Mouse (Mus musculus): ENCODE results near the gene Per2. TPM values are rescaled to one million over a fixed set of nuclear protein-coding genes. Genes with fewer than 3 reads are reported as not detected.

The Per2 gene
- polyA plus RNA-seq, 1 experiment from 2014 or later: 3.1 TPM

- no peaks in the 10 kb centered on the region for H3K9me3 ChIP-seq
- peaks cover 26% of the 10 kb centered on the region for H3K4me1 ChIP-seq
- H3K36me3 ChIP-seq: peaks cover 96% of the 10 kb centered on the region
- no peak overlapping the region for H3K27ac ChIP-seq (replicated peaks)
- 58% methylated on average over 7 of the region's 7 CpGs for WGBS
- no peak overlapping the region for H3K4me2 ChIP-seq
- no peak overlapping the region for H3K9ac ChIP-seq
- H3K27me3 ChIP-seq (replicated peaks): no peaks in the 10 kb centered on the region
- ATAC-seq (ENCODE audit: extremely low read depth, insufficient number of reproducible peaks, low FRiP score, low TSS enrichment): no peak
- no peak overlapping the region for H3K4me3 ChIP-seq
Observed at GRCm38 (mm10) chr1:91380453-91381090, 78.6 kb downstream of the Per2 start.

GRCm38 (mm10) chr1:91373414-91373835, 85.7 kb downstream of the Per2 start:
- ATAC-seq (ENCODE audit: extremely low read depth, insufficient number of reproducible peaks, low FRiP score, low TSS enrichment): no peak
- WGBS: 82% methylated on average over 6 of the region's 6 CpGs
- H3K36me3 ChIP-seq: peaks cover 90% of the 10 kb centered on the region

GRCm38 (mm10) chr1:91370055-91370454, 89.1 kb downstream of the Per2 start:
- no peak overlapping the region for H3K4me2 ChIP-seq
- 81% methylated on average over 23 of the region's 23 CpGs for WGBS
- peaks cover 9% of the 10 kb centered on the region; the same call in 1 of the 2 replicates for H3K27me3 ChIP-seq (replicated peaks)
- H3K4me1 ChIP-seq: peaks cover 11% of the 10 kb centered on the region
- H3K9ac ChIP-seq: no peak overlapping the region
- H3K36me3 ChIP-seq: peaks cover 56% of the 10 kb centered on the region
- no peak overlapping the region for H3K4me3 ChIP-seq
- no peak for ATAC-seq (ENCODE audit: extremely low read depth, insufficient number of reproducible peaks, low FRiP score, low TSS enrichment)
- no peaks in the 10 kb centered on the region for H3K9me3 ChIP-seq
- H3K27ac ChIP-seq (replicated peaks): no peak overlapping the region

More at GRCm38 (mm10) chr1:91373414-91373835, 85.7 kb downstream of the Per2 start:
- Histone ChIP-seq H3K9me3 (no peaks in the 10 kb centered on the region), H3K4me3 (no peak overlapping the region), H3K27ac (replicated peaks) (no peak overlapping the region), H3K27me3 (replicated peaks) (no peaks in the 10 kb centered on the region), H3K9ac (no peak overlapping the region), H3K4me1 (peaks cover 11% of the 10 kb centered on the region), H3K4me2 (no peak overlapping the region)

GRCm38 (mm10) chr1:91369408-91369807, 89.7 kb downstream of the Per2 start:
- Histone ChIP-seq H3K9ac (no peak overlapping the region), H3K27me3 (replicated peaks) (peaks cover 9% of the 10 kb centered on the region; the same call in 1 of the 2 replicates), H3K4me3 (no peak overlapping the region), H3K4me1 (peaks cover 11% of the 10 kb centered on the region), H3K4me2 (no peak overlapping the region), H3K9me3 (peaks cover 1% of the 10 kb centered on the region; the same call in 1 of the 2 replicates), H3K27ac (replicated peaks) (no peak overlapping the region), H3K36me3 (peaks cover 52% of the 10 kb centered on the region)
- WGBS: 71% methylated on average over 4 of the region's 4 CpGs
- no peak for ATAC-seq (ENCODE audit: extremely low read depth, insufficient number of reproducible peaks, low FRiP score, low TSS enrichment)

- WGBS: 95% methylated on average over 3 of the region's 3 CpGs
- Histone ChIP-seq H3K27ac (replicated peaks) (no peak overlapping the region), H3K4me3 (peak overlapping the region; percentile 60; the same call in 1 of the 2 replicates), H3K9me3 (peaks cover 10% of the 10 kb centered on the region), H3K4me1 (peaks cover 11% of the 10 kb centered on the region), H3K9ac (no peak overlapping the region), H3K4me2 (peak overlapping the region; percentile 99; the same call in 1 of the 2 replicates), H3K36me3 (peaks cover 45% of the 10 kb centered on the region), H3K27me3 (replicated peaks) (peaks cover 9% of the 10 kb centered on the region; the same call in 1 of the 2 replicates)
- no peak for ATAC-seq (ENCODE audit: extremely low read depth, insufficient number of reproducible peaks, low FRiP score, low TSS enrichment)
Observed at GRCm38 (mm10) chr1:91367295-91367694, 91.8 kb downstream of the Per2 start.

- Histone ChIP-seq H3K9ac (peak within 1 kb of the TSS; percentile 80), H3K4me3 (peak within 1 kb of the TSS; percentile 60), H3K36me3 (peaks cover 45% of the 10 kb centered on the region), H3K9me3 (peaks cover 10% of the 10 kb centered on the region), H3K4me2 (peak within 1 kb of the TSS; percentile 99), H3K4me1 (peaks cover 11% of the 10 kb centered on the region), H3K27me3 (replicated peaks) (peaks cover 9% of the 10 kb centered on the region; the same call in 1 of the 2 replicates), H3K27ac (replicated peaks) (no peak within 1 kb of the TSS)
- ATAC-seq (ENCODE audit: extremely low read depth, insufficient number of reproducible peaks, low FRiP score, low TSS enrichment): 0 out of 2 replicates have a peak, but pooled peaks have one; percentile 1
- 1% methylated on average over 61 of the region's 68 CpGs for WGBS
Observed at GRCm38 (mm10) chr1:91366215-91367108, 92.7 kb downstream of the Per2 start, which contains the start of gene Erfe. Erfe (plus strand) TSS chr1:91366430.

Other genes with a start within 250 kb of the Per2 start
- gene Ube2f, start 209.0 kb downstream of the Per2 start, polyA plus RNA-seq (2015; fragmentation: Nextera tagmentation; extraction: Ambion mirVana): 61.2 and 64.8 TPM in 2 replicates
- 12.6 and 15.9 TPM in 2 replicates for gene Scly, start 161.0 kb downstream of the Per2 start, polyA plus RNA-seq (2015; fragmentation: Nextera tagmentation; extraction: Ambion mirVana)
- 0.07 TPM in 1 of 2 replicates, not detected in the other for gene Espnl, start 137.2 kb downstream of the Per2 start, polyA plus RNA-seq (2015; fragmentation: Nextera tagmentation; extraction: Ambion mirVana)
- 43.7 and 48.6 TPM in 2 replicates for gene Klhl30, start 108.3 kb downstream of the Per2 start, polyA plus RNA-seq (2015; fragmentation: Nextera tagmentation; extraction: Ambion mirVana)
- gene Erfe, start 92.9 kb downstream of the Per2 start, polyA plus RNA-seq (2015; fragmentation: Nextera tagmentation; extraction: Ambion mirVana): 1.3 and 1.8 TPM in 2 replicates
- 92.0 and 107 TPM in 2 replicates for gene Ilkap, start 60.5 kb downstream of the Per2 start, polyA plus RNA-seq (2015; fragmentation: Nextera tagmentation; extraction: Ambion mirVana)
- gene Hes6, start 45.3 kb downstream of the Per2 start, polyA plus RNA-seq (2015; fragmentation: Nextera tagmentation; extraction: Ambion mirVana): 61.5 and 70.9 TPM in 2 replicates
- gene Traf3ip1, start 35.3 kb upstream of the Per2 start, polyA plus RNA-seq (2015; fragmentation: Nextera tagmentation; extraction: Ambion mirVana): 3.8 and 4.3 TPM in 2 replicates
- gene Asb1, start 81.2 kb upstream of the Per2 start, polyA plus RNA-seq (2015; fragmentation: Nextera tagmentation; extraction: Ambion mirVana): 5.3 and 5.5 TPM in 2 replicates